Mouse (Mus musculus): ENCODE results near the gene Olfr461. TPM values are rescaled to one million over a fixed set of nuclear protein-coding genes. Genes with fewer than 3 reads are reported as not detected.
"Not testable (repeated sequence)": the region's sequence is repeated elsewhere in the genome, so short reads cannot be mapped to it uniquely, and the experiment has no call there.

Olfr461 gene
- polyA plus RNA-seq (2012; ENCODE audit: insufficient read depth, low replicate concordance), result not detected in 2 replicates

DNA sequence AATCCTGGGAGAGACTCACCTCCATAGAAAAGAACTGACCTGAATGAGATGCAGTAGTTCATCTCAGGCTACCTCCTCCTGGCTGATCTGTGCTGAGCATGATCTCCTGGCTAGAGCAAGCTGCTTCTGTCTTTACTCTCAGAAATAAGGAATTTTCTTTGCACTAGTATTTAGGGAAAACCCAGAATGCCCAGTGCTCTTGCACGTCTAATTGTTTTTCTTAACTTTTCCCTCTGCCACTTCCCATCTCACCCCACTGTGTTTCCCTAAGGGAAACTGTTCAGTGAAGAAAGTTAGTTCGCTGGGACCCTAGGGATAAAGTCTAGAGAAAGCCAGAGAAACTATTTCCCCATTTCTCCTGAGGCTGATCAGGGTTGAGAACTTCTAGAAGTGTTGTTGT, at the start of gene Olfr461:
TSS of gene Olfr461 (minus strand) at position 101 of the 400 bp plus-strand sequence.
- H3K9me3 ChIP-seq, result no peaks in the 10 kb centered on the region
- no peaks in the 10 kb centered on the region for H3K36me3 ChIP-seq (replicated peaks; ENCODE audit: low read length)
- no peaks in the 10 kb centered on the region for H3K27me3 ChIP-seq (replicated peaks)
- no peaks in the 10 kb centered on the region for H3K4me1 ChIP-seq
- no peak within 1 kb of the TSS for H3K4me3 ChIP-seq (replicated peaks)
- TF ChIP-seq GATA1 (IDR thresholded peaks at IDR 0.05; ENCODE audit: borderline replicate concordance, low read length) (no peak), FLI1 (IDR thresholded peaks at IDR 0.05; ENCODE audit: low read length) (no peak)

GRCm38 (mm10) chr6:40598546-40598945, 43.7 kb upstream of the Olfr461 start:
- not testable (repeated sequence) for H3K27me3 ChIP-seq (replicated peaks); H3K4me3 ChIP-seq (replicated peaks); H3K9me3 ChIP-seq; H3K36me3 ChIP-seq (replicated peaks; ENCODE audit: low read length)
- peaks cover 10% of the 10 kb centered on the region; the same call in 1 of the 2 replicates for H3K4me1 ChIP-seq

DNA sequence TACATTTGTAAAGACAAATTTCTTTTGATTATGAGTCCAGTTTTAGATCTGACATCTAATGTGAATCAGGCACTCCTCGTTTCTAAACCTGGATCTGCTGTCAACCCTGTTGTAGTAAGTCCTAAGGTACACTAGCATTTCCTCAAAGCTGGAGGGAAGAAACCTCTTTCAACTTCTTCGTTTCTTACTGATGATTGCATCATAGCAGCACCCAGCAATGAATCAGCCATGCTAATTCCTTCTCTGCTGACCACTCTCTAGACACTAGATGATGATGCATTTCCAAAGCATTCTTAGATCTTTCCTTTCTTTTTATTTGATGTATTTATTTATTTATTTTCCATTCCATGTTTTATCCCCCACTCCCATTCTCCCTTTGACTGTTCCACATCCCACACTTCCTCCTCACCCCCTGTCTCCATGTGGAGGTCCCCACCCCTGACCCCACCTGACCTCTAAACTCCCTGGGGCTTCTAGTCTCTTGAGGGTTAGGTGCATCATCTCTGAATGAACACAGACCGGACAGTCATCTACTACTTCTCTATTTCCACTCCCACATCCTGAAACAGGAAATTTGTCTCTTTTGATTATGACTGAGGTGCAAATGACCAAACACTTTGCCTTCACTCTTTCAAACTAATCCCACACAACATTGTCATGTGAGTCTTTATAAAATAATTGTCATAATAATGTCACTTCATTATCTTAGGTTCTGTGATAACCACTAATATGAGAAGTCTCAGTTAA, 40.1 kb upstream of the Olfr461 start:
- H3K27me3 ChIP-seq (replicated peaks), result no peaks in the 10 kb centered on the region
- peaks cover 10% of the 10 kb centered on the region; the same call in 1 of the 2 replicates for H3K4me1 ChIP-seq
- no peak overlapping the region for H3K4me3 ChIP-seq (replicated peaks)
- TF ChIP-seq FLI1 (IDR thresholded peaks at IDR 0.05; ENCODE audit: low read length) (no peak), GATA1 (IDR thresholded peaks at IDR 0.05; ENCODE audit: borderline replicate concordance, low read length) (no peak)
- no peaks in the 10 kb centered on the region for H3K36me3 ChIP-seq (replicated peaks; ENCODE audit: low read length)
- H3K9me3 ChIP-seq, result no peaks in the 10 kb centered on the region

- no peaks in the 10 kb centered on the region; the same call in 1 of the 2 replicates for H3K4me1 ChIP-seq
- H3K9me3 ChIP-seq, result no peaks in the 10 kb centered on the region
- TF ChIP-seq FLI1 (IDR thresholded peaks at IDR 0.05; ENCODE audit: low read length), result no peak
- TF ChIP-seq GATA1 (IDR thresholded peaks at IDR 0.05; ENCODE audit: borderline replicate concordance, low read length), result no peak
- no peak overlapping the region for H3K4me3 ChIP-seq (replicated peaks)
- no peaks in the 10 kb centered on the region for H3K36me3 ChIP-seq (replicated peaks; ENCODE audit: low read length)
- no peaks in the 10 kb centered on the region for H3K27me3 ChIP-seq (replicated peaks)
Measured at GRCm38 (mm10) chr6:40588346-40588745, 33.5 kb upstream of the Olfr461 start.

DNA sequence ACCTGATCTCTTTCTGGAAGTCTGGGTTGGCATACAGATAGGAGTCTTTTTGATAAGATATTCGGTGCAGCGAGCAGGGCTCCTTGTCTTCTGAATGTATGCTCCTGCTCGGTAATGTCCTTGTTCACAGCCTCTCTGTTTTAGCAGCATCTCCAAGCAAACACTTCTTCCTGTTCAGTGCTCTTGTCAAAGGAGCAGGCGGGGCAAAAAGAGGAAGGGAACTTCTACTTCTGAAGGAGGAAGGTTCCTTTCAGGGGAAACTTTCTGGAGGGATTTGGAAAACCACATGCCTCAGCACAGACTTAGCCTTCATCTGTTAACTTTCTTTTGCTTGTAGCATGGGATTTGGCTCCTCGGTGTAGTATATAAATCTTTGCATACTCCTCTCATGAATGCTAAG, 30.8 kb upstream of the Olfr461 start, which contains the start of gene Clec5a:
TSS of gene Clec5a (minus strand) at position 177 of the 400 bp plus-strand sequence.
- H3K4me3 ChIP-seq (replicated peaks), result no peak within 1 kb of the TSS
- no peaks in the 10 kb centered on the region for H3K36me3 ChIP-seq (replicated peaks; ENCODE audit: low read length)
- H3K4me1 ChIP-seq, result no peaks in the 10 kb centered on the region; the same call in 1 of the 2 replicates
- H3K9me3 ChIP-seq, result no peaks in the 10 kb centered on the region
- no peak for TF ChIP-seq GATA1 (IDR thresholded peaks at IDR 0.05; ENCODE audit: borderline replicate concordance, low read length)
- no peak for TF ChIP-seq FLI1 (IDR thresholded peaks at IDR 0.05; ENCODE audit: low read length)
- no peaks in the 10 kb centered on the region for H3K27me3 ChIP-seq (replicated peaks)

GRCm38 (mm10) chr6:40584336-40584735, 29.5 kb upstream of the Olfr461 start:
- Histone ChIP-seq H3K36me3 (replicated peaks; ENCODE audit: low read length) (no peaks in the 10 kb centered on the region), H3K9me3 (no peaks in the 10 kb centered on the region), H3K4me1 (no peaks in the 10 kb centered on the region; the same call in 1 of the 2 replicates), H3K27me3 (replicated peaks) (no peaks in the 10 kb centered on the region), H3K4me3 (replicated peaks) (no peak overlapping the region)
- TF ChIP-seq FLI1 (IDR thresholded peaks at IDR 0.05; ENCODE audit: low read length) (no peak), GATA1 (IDR thresholded peaks at IDR 0.05; ENCODE audit: borderline replicate concordance, low read length) (no peak)

DNA sequence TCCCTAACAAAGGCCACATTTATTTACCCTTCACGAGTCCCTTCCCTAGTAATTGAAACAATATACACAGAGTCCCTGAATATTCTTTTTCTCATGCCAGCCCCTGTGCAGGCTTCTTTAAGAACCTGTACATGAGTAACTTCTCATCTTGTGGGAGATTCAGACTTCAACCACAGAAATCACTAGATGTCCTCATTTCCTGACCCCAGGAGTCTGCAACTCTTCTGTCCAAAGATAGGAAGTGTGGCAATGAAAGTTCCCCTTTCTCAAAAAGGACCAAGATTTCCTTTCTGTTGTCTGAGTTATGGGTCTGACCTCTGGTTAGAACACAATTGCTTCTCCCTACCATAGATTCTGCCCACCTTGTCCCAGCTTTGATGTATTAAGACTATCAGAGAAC, 21.5 kb upstream of the Olfr461 start:
- no peaks in the 10 kb centered on the region for H3K4me1 ChIP-seq
- TF ChIP-seq GATA1 (IDR thresholded peaks at IDR 0.05; ENCODE audit: borderline replicate concordance, low read length) (no peak), FLI1 (IDR thresholded peaks at IDR 0.05; ENCODE audit: low read length) (no peak)
- H3K36me3 ChIP-seq (replicated peaks; ENCODE audit: low read length), result no peaks in the 10 kb centered on the region
- H3K9me3 ChIP-seq, result no peaks in the 10 kb centered on the region
- no peak overlapping the region for H3K4me3 ChIP-seq (replicated peaks)
- H3K27me3 ChIP-seq (replicated peaks), result peaks cover 7% of the 10 kb centered on the region

- no peak for TF ChIP-seq GATA1 (IDR thresholded peaks at IDR 0.05; ENCODE audit: borderline replicate concordance, low read length)
- TF ChIP-seq FLI1 (IDR thresholded peaks at IDR 0.05; ENCODE audit: low read length), result no peak
- H3K4me3 ChIP-seq (replicated peaks), result no peak overlapping the region
- no peaks in the 10 kb centered on the region for H3K9me3 ChIP-seq
- no peaks in the 10 kb centered on the region for H3K36me3 ChIP-seq (replicated peaks; ENCODE audit: low read length)
- no peaks in the 10 kb centered on the region for H3K4me1 ChIP-seq
- H3K27me3 ChIP-seq (replicated peaks), result peaks cover 9% of the 10 kb centered on the region
Measured at GRCm38 (mm10) chr6:40573618-40574017, 18.8 kb upstream of the Olfr461 start.

DNA sequence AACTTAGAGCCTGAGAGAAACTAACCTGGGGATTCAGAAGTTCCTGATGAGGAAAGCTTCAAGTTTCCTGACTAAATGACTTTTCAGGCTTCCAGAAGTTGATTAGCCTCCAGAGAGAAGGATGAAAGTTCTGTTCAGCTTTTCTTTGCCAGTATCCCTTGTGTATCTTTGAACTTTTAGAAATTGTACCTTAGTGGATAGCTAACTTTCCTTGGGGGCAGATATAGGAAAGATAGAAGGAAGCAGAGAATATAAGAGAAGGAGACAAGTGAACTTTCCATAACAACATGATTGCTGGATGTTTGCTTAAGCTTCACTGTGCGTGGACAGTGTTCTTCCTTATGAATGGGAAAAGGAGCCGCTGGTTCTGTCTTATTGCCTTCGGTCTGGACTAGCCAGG, 14.3 kb upstream of the Olfr461 start, which contains the start of gene Olfr460:
TSS of gene Olfr460 (plus strand) at position 301 of the 400 bp plus-strand sequence.
- Histone ChIP-seq H3K4me1 (no peaks in the 10 kb centered on the region), H3K9me3 (no peaks in the 10 kb centered on the region), H3K27me3 (replicated peaks) (peaks cover 7% of the 10 kb centered on the region), H3K4me3 (replicated peaks) (no peak within 1 kb of the TSS), H3K36me3 (replicated peaks; ENCODE audit: low read length) (no peaks in the 10 kb centered on the region)
- TF ChIP-seq FLI1 (IDR thresholded peaks at IDR 0.05; ENCODE audit: low read length), result no peak
- TF ChIP-seq GATA1 (IDR thresholded peaks at IDR 0.05; ENCODE audit: borderline replicate concordance, low read length), result no peak

GRCm38 (mm10) chr6:40544690-40545089, 10.2 kb downstream of the Olfr461 start:
- no peaks in the 10 kb centered on the region for H3K9me3 ChIP-seq
- no peak for TF ChIP-seq FLI1 (IDR thresholded peaks at IDR 0.05; ENCODE audit: low read length)
- TF ChIP-seq GATA1 (IDR thresholded peaks at IDR 0.05; ENCODE audit: borderline replicate concordance, low read length), result no peak
- H3K27me3 ChIP-seq (replicated peaks), result no peaks in the 10 kb centered on the region
- no peak overlapping the region for H3K4me3 ChIP-seq (replicated peaks)
- no peaks in the 10 kb centered on the region for H3K36me3 ChIP-seq (replicated peaks; ENCODE audit: low read length)
- H3K4me1 ChIP-seq, result no peaks in the 10 kb centered on the region

Data from megakaryocyte, embryonic 14.5 days (primary cell).